Mouse (Mus musculus) cerebellum, postnatal 10 days (tissue): Measurements from ENCODE around the gene Rdx.
A peak's percentile ranks its signal among the peaks of the same experiment; 100 is the strongest.

Experiments used
- DNase-seq, 2 experiments: peaks; one replicate each; pipeline ENCODE4 v3.0.0; 2021; ENCODE audit warnings: mixed read lengths in 2 of 2

Gene Rdx

DNA sequence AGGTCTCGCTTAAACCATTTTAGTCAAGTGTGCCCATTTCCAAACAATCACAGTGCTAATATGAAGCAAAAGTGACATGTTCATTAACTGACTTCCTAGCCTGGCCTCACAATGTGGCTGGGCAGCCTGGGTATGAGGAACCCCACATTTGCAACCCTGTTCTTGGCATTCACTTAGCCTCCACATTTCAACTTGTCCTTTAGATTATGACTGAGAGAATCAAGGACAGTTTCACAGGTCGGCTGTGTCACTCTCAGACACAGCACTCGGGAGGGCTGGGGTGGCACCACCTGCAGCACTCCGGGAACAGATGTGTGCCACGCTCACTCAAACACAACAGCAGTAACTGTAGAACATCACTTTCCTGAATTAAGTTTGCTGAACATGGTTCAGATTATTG, 66.1 kb downstream of the Rdx start:
- no peak for DNase-seq

- no peak for DNase-seq
Measured at GRCm38 (mm10) chr9:52119212-52119611, 72.2 kb downstream of the Rdx start.

DNA sequence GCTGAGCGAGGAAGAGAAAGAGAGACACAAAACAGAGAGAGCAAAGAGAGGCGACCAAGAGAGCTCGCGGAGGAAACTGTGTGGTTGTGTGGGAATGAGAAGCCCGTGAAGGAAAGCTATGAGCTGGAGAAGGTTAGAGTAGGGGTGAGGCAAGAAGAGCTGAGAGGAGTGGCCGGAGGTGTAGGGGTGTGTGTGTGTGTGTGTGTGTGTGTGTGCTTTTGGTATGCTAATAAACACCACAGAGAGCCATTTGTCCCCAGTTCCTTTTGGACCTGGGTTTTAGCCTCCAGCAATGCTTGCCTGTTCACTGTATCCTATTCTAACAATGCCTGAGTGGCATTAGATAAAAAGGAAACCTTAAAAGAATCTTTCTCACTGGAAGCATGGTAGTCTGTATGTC, 78.3 kb downstream of the Rdx start:
- no peak for DNase-seq

GRCm38 (mm10) chr9:52130348-52130747, 83.4 kb downstream of the Rdx start:
- peak; percentile 68 to 69 for DNase-seq

DNA sequence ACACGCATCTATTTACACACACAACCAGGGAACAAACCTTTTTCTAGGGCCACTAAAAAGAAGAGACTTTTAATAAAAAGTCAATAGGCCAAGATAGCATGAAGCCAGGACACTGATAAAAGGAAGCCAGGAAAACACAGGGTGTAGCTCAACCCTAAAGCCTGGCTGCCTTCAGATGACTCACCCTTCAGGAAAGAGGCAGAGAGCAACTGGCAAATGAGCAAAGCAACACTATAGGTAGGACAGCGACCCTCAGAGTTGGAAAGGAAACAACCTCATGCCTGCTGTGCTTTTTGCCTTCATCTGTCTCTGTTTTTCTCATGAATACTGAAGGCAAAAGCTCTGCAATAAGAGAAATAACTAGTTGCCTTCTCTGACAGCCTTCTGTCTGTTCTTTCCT, 85.8 kb downstream of the Rdx start:
- no peak for DNase-seq
